Mouse (Mus musculus) central nervous system, embryonic 14 days (tissue): ENCODE data around the gene Asb14. TPM values are rescaled to one million over a fixed set of nuclear protein-coding genes. Genes with fewer than 3 reads are reported as not detected.

Experiments
- polyA plus RNA-seq: library from polyadenylated mRNA; depleted of rRNA; stranded (reverse); fragments of >200 nt; gene quantifications from 2 replicates; pipeline ENCODE4 v1.2.3, GENCODE M21; 2012; rRNA removed

The Asb14 gene
- polyA plus RNA-seq = 0.08 TPM in 1 of 2 replicates, not detected in the other

DNA sequence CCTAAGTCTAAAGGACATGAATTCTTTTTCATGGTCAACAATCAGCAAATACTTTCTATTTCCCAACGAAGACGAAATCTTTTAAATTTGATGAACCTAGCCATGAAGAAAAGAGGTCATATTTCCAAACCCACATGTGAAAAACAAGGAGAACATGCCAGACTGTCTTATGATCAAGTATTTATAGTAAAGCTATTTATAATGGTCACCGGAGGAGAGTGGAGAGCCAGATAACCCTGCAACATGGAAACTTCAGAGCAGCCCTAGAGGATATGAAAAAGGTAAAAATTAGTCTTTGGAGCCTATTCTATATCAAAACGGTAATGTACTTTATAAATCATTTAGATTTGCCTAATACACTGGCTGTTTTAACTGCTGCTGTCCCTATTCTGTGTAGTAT lies at the start of gene Asb14:
Gene Asb14, plus strand, starts transcription at position 166 of the 400 bp plus-strand sequence.

Other genes with a start within 250 kb of the Asb14 start
- 6.8 and 7.5 TPM in 2 replicates for gene Pde12, start 224.7 kb upstream of the Asb14 start, polyA plus RNA-seq
- gene Dnah12, start 201.3 kb upstream of the Asb14 start, polyA plus RNA-seq = 0.05 and 0.06 TPM in 2 replicates
- gene Appl1, start 76.7 kb downstream of the Asb14 start, polyA plus RNA-seq = 26.0 and 29.9 TPM in 2 replicates
- not detected in 2 replicates for gene Hesx1, start 99.9 kb downstream of the Asb14 start, polyA plus RNA-seq
- 5.0 and 7.3 TPM in 2 replicates for gene Il17rd, start 144.4 kb downstream of the Asb14 start, polyA plus RNA-seq
- 2.9 and 4.5 TPM in 2 replicates for gene Arhgef3, start 220.3 kb downstream of the Asb14 start, polyA plus RNA-seq